Mouse (Mus musculus): ENCODE results near the gene Gm4969.

Gm4969 gene

GRCm38 (mm10) chr7:19067935-19068334 lies 50.2 kb downstream of the Gm4969 start:
- no peak for DNase-seq

GRCm38 (mm10) chr7:19067063-19067462 lies 51.1 kb downstream of the Gm4969 start:
- no peak for DNase-seq

- DNase-seq, result no peak
These were observed 52.3 kb downstream of the Gm4969 start for GRCm38 (mm10) chr7:19065896-19066295.

GRCm38 (mm10) chr7:19057405-19057804 lies 60.8 kb downstream of the Gm4969 start:
- no peak for DNase-seq

GRCm38 (mm10) chr7:19055108-19055507 lies 63.1 kb downstream of the Gm4969 start:
- no peak for DNase-seq

- DNase-seq, result no peak
These were observed 63.4 kb downstream of the Gm4969 start for GRCm38 (mm10) chr7:19054777-19055076.

GRCm38 (mm10) chr7:19054047-19054776 lies 64.0 kb downstream of the Gm4969 start, which contains the start of gene Rsph6a:
TSS of gene Rsph6a (plus strand) at chr7:19054690.
- DNase-seq, result peak in 1 of 2 experiments; percentile 27

GRCm38 (mm10) chr7:19053136-19053532 lies 65.0 kb downstream of the Gm4969 start:
- DNase-seq, result no peak

GRCm38 (mm10) chr7:19052345-19053135 lies 65.6 kb downstream of the Gm4969 start:
- no peak for DNase-seq

- DNase-seq, result no peak
These were observed 67.0 kb downstream of the Gm4969 start for GRCm38 (mm10) chr7:19051161-19051560.

- no peak for DNase-seq
These were observed 68.0 kb downstream of the Gm4969 start for GRCm38 (mm10) chr7:19050172-19050571.

- DNase-seq, result no peak
These were observed 68.9 kb downstream of the Gm4969 start for GRCm38 (mm10) chr7:19049252-19049651.
